Mouse (Mus musculus): Measurements from ENCODE around the gene Gemin7.

DNA sequence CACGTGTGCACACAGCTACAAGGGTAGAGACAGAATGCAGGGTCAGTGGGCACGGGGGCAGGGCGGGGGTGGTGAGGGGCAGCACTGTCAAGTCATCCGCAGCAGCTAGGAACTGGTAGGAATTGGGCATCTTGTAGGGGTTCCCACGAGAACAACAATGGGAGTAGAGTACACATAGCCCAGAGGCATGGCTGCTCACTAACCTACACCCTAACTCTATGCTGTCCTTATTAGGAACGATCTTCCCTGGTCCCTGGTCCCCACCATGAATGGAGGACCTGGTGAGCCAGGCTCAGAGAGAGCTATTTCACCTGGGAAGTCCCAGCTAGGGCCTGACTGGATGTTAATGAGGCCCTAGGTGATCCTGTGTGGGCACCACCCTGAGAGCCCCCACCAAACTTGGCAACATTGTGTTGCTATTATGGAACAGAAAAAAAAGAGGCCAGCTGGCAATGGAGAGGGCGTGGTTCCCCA lies 35.7 kb downstream of the Gemin7 start:
- TF ChIP-seq CTCF (IDR thresholded peaks at IDR 0.05; ENCODE audit: extremely low read depth, insufficient read depth, insufficient read length, insufficient replicate concordance) (no peak), POLR2A (IDR thresholded peaks at IDR 0.05; ENCODE audit: low read depth, low read length) (no peak)

Measured in spleen, adult 2 months (tissue).